Mouse (Mus musculus) lung, adult 2 months (tissue): ENCODE results near the gene Bdh1.
"Not testable (repeated sequence)": the region's sequence is repeated elsewhere in the genome, so short reads cannot be mapped to it uniquely, and the experiment has no call there.

Source experiments
- CTCF ChIP-seq: fragments of 200-500 bp; IDR thresholded peaks from 2 replicates; pipeline ENCODE4 v1.5.1; 2011; ENCODE audit warnings: mild to moderate bottlenecking, low read length, control low read depth; ENCODE audit not compliant: insufficient read depth
- POLR2A ChIP-seq: fragments of 200-500 bp; IDR thresholded peaks from 2 replicates; pipeline ENCODE4 v1.6.1; 2011; ENCODE audit warnings: low read depth, mild to moderate bottlenecking, control low read depth, low read length, borderline replicate concordance; ENCODE audit errors: extremely low read depth

GRCm38 (mm10) chr16:31375877-31376582 lies 46.0 kb upstream of the Bdh1 start:
- not testable (repeated sequence) for TF ChIP-seq CTCF, POLR2A
